Mouse (Mus musculus) lung, adult 2 months (tissue): ENCODE data around the gene Rnf26. TPM values are rescaled to one million over a fixed set of nuclear protein-coding genes. Genes with fewer than 3 reads are reported as not detected.
A peak's percentile ranks its signal among the peaks of the same experiment; 100 is the strongest.

Experiments used
- DNase-seq: peaks from one replicate; pipeline ENCODE4 v3.0.0; 2022
- H3K4me1 ChIP-seq: fragments of 200-500 bp; 2 replicates; pipeline ENCODE4 v1.6.1; 2011; ENCODE audit warnings: low read length; ENCODE audit not compliant: control insufficient read depth, insufficient read depth
- H3K4me3 ChIP-seq: fragments of 200-500 bp; replicated peaks from 2 replicates; pipeline ENCODE3; 2011; ENCODE audit warnings: low read depth, mild to moderate bottlenecking, control low read depth, low read length; ENCODE audit errors: extremely low read depth
- CTCF ChIP-seq: fragments of 200-500 bp; IDR thresholded peaks from 2 replicates; pipeline ENCODE4 v1.5.1; 2011; ENCODE audit warnings: mild to moderate bottlenecking, low read length, control low read depth; ENCODE audit not compliant: insufficient read depth
- POLR2A ChIP-seq: fragments of 200-500 bp; IDR thresholded peaks from 2 replicates; pipeline ENCODE4 v1.6.1; 2011; ENCODE audit warnings: low read depth, mild to moderate bottlenecking, control low read depth, low read length, borderline replicate concordance; ENCODE audit errors: extremely low read depth
- WGBS: fragments of 180-500 bp; shearing (Covaris S2); methylation state at CpG from one replicate; pipeline ENCODE4 v1.1.7; 2018; 5-methylcytosine and 5-hydroxymethylcytosine counted together
- polyA plus RNA-seq: library from polyadenylated mRNA; depleted of rRNA; stranded (reverse); fragments of >200 nt; gene quantifications from 2 replicates; pipeline ENCODE4 v1.2.3, GENCODE M21; 2012

Rnf26 gene
- polyA plus RNA-seq, 1 experiment = 24.6 TPM

DNA sequence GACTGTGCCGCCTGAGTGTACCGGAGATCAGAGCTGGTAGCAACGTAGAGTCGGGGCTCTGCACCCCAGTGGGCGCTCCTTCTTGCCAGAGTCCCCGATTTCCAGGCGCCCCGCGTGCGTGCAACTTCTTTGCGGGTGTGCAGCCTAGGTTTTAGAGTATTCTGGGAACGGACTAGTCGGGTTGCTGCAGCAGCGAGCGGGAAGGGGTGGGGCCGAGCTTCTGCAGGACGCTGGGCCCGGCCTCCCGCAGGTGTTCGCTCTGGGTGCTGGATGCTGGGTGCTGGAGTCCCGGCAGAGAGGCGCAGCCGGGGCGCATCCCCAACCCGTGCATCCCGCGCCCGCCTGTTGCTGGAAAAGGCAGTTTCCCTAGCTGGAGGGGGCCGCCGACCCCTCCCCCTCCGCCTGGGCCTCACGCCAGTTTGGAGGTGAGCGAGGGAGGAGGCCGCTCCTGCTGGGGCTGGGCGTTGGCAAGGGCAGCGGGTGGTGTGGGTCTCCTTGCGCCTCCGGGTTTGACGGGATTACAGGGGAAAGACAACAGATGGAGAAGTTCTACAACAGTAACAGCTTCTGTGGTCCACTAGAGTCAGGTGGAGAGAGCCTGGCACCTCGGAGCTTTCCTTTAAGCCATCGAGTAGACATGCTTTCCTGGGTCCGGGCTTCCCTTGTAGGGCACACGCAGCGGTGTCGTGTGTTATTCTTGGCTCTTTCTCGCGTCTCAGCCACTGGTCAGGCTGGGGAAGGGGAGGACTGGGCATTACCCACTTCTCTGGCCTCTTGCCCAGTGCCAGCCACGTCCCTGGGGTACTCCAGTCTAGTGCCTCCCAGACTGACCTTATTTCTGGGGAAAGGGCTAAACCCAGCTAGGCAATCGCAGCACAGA is 21.8 kb upstream of the Rnf26 start:
- no peak for TF ChIP-seq CTCF
- TF ChIP-seq POLR2A = no peak
- 2% methylated on average over 49 of the region's 49 CpGs for WGBS
- Histone ChIP-seq H3K4me3 (peak overlapping the region; percentile 64), H3K4me1 (peaks cover 6% of the 10 kb centered on the region)
- DNase-seq = peak; percentile 57

DNA sequence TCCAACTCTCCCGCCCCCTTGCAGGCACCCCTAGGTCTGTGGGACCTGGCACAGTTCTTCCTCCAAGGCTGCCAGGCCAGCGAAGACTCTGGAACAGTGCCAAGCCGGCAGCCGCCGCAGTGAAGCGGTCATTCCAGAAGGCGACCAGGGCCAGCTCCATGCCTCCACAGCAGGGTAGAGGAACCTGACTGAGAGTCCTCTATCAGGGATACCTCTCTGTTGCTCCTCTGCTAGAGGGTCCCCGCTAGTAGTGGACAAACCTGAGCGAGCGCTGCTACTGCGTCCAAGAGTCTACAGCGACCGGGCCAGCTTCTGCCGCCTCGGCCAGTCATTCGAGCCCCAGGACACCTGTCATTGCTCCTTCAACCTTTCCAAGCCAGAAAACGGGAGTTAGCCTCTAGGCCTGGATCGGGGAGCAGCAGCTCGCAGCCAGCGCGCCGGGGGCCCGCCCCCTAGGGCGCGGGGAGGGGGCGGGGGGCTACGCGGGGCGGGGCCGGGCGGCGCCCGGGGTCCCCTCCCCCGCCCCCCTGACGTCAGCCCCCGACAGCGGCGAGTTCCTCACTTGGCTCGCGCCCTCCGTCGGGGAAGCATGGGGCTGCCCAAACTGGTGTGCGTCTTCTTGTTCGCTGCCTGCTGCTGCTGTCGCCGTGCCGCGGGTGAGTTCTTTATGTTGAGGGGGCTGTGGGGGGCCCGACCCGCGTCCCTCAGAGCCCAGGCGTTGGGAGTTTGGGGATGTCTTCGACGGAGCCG is 21.0 kb upstream of the Rnf26 start, which contains the start of gene Mcam:
TSS of gene Mcam (plus strand) at position 369 of the 750 bp plus-strand sequence.
- WGBS = under 1% methylated on average over 54 of the region's 55 CpGs
- Histone ChIP-seq H3K4me3 (peak within 1 kb of the TSS; percentile 65), H3K4me1 (peaks cover 6% of the 10 kb centered on the region)
- peak; percentile 71 for DNase-seq
- TF ChIP-seq POLR2A (peak; percentile 88), CTCF (no peak)

DNA sequence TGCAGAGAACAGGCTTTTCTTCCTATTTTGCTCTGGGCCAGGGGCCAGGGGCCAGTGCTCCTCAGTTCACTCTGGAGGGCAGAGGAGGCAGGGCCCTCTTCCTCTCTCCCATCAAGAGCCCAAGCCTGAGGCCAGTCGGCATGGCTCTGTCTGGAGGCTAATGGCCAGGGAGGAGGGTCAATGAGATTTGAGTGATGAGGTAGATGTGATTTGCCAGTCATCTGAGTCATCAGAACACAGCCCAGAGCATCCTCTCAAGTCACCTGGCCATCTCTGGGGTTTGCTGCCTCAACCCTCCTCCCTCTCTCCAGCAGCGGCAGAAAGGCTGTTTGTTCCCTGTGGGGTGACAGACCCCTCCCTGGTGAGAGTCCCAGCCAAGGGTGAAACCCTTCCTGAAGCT is 20.0 kb upstream of the Rnf26 start:
- TF ChIP-seq CTCF (no peak), POLR2A (no peak)
- 22% methylated on average over 2 of the region's 2 CpGs for WGBS
- peak; percentile 23 for DNase-seq
- peaks cover 10% of the 10 kb centered on the region for H3K4me1 ChIP-seq
- peak overlapping the region; percentile 24 for H3K4me3 ChIP-seq

DNA sequence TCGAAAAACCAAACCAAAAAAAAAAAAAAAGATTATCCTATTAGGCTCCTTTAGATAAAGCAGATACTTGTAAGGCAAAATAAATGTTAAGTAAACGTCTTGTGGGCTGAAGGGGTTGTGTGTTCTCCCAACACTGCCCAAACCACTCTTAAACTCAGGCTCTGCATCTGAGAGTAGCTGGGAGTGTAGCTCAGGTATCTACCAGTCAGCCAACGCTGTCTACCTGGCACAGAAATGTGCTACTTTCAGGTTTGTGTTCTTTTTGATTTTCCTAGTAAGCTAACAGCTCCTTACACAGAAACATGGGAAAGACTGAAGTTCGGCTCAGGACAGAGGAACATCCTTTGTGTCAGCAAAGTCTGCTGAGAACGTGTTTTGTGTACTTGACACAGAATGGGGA is 18.9 kb upstream of the Rnf26 start:
- TF ChIP-seq POLR2A (no peak), CTCF (no peak)
- 51% methylated on average over 5 of the region's 5 CpGs for WGBS
- H3K4me1 ChIP-seq = peaks cover 15% of the 10 kb centered on the region
- DNase-seq = no peak
- no peak overlapping the region for H3K4me3 ChIP-seq

DNA sequence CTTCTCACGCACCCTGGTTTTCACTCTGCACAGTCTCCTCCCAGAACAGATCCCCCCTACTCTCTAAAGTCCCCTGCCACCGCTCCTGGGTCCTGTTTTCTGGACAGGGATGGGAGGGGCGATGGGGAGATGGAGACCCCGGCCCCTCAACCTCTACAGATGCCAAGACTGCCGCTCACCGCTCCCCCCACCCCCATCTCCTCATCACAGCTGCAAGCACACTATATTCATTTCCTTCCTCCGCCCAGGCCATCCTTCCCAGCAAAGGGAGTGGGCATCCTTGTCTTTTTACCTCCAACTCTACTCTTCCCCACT is 17.9 kb upstream of the Rnf26 start:
- no peak for DNase-seq
- Histone ChIP-seq H3K4me3 (peak overlapping the region; percentile 26), H3K4me1 (peaks cover 15% of the 10 kb centered on the region)
- 44% methylated on average over 7 of the region's 7 CpGs for WGBS
- TF ChIP-seq CTCF (no peak), POLR2A (no peak)

DNA sequence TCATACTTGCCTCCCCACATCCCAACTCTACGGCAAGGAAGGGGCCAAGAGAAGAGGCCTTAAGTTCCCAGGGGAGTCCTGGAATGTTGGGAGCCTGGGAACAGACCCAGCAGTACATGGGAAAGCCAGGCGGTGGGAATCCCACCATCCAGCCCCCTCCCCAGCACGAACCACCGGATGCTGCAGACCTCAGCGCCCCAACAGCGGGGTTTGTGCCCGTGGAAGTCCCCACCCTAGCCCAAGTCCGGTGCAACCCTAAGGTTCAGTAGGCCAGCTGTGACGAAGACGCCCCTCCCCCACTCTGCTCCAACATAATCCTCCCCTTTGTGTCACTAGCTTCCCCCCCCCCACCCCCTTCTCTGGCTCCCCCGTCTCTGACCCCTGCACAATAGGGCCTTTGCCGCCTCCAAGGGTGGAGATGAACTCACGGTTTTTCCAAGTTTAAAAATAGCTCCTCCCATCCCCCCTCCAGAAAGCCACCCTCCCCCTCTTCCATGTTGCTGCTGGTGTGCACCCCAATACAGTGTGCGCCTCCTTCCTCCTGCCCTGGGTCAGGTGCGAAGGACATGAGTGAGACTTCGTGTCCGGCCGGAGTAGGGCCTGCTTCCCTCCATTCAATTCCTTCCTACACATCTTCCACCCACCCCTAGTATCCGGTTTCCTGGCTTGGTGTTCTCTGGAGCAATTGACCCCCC is 17.4 kb upstream of the Rnf26 start:
- 26% methylated on average over 19 of the region's 19 CpGs for WGBS
- peak overlapping the region; percentile 26 for H3K4me3 ChIP-seq
- no peak for DNase-seq
- peak; percentile 23; the same call in 1 of the 2 replicates for TF ChIP-seq POLR2A
- no peak for TF ChIP-seq CTCF
- peaks cover 16% of the 10 kb centered on the region for H3K4me1 ChIP-seq

DNA sequence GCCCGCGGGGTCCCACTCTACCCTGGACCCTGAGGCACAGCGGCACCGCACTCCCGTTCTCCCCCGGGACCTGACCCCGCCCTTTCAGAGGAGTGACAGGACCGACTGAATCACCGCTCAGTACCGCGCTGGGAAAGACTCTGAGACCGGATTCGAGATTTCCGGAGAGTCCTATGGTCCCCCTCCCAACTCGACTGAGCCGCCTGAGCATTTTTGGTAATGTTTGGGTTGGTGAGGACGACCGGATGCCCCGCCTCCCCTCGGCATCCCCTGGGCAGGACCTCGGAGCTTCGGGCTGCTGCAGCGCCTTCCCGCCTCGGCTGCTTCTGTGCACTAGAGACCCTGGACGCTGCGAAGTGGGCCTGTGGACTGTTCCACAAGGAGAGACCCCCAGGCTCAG is 16.7 kb upstream of the Rnf26 start:
- Histone ChIP-seq H3K4me3 (peak overlapping the region; percentile 30), H3K4me1 (peaks cover 17% of the 10 kb centered on the region)
- TF ChIP-seq POLR2A (peak; percentile 64; the same call in 1 of the 2 replicates), CTCF (no peak)
- DNase-seq = peak; percentile 73
- under 1% methylated on average over 27 of the region's 27 CpGs for WGBS

DNA sequence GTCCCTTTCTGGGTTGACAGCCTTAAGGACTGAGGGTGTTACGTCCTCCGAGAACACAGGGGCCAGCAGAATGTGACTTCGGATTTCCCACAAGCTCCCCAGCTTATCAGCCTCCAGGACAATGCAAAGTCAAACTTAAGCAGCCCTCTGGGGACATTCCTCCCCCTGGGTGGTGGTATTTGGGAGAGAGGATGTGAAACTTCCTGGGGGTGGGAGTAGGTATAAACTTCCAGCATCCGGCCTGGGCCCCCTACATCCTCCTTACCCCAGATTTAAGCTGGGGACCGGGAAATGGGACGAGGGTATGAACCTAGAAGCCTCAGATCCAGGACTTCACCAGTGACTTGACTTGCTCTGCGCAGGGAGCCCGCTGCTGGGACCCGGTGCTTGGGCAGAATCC is 16.3 kb upstream of the Rnf26 start:
- no peak for DNase-seq
- TF ChIP-seq POLR2A (peak; percentile 40; the same call in 1 of the 2 replicates), CTCF (no peak)
- Histone ChIP-seq H3K4me3 (peak overlapping the region; percentile 30), H3K4me1 (peaks cover 18% of the 10 kb centered on the region)
- 7% methylated on average over 9 of the region's 9 CpGs for WGBS

DNA sequence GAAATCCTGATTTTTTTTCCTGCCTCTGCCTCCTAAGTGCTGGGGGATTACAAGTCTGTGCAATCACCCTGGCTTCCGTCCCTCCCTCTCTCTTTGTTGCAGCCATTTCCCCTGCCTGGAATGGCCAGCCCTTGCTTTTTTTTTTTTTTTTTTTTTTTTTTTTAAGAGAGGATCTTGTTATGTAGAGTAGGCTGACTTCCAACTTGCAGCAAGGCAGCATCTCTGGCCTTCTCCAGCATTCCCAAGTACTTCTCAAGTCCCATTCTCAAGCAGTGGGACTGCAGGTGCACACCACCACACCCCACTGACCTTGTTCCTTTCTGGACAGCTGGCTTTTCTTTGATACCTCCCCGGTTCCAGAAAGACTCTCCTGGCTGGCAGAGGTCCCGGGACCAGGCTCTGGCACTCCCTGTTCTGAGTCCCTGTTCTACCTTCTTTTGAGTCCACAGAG is 14.1 kb upstream of the Rnf26 start:
- TF ChIP-seq POLR2A (no peak), CTCF (no peak)
- DNase-seq = no peak
- Histone ChIP-seq H3K4me3 (no peak overlapping the region), H3K4me1 (peaks cover 18% of the 10 kb centered on the region)
- 25% methylated on average over 3 of the region's 3 CpGs for WGBS
